Mouse (Mus musculus) embryonic facial prominence, embryonic 14.5 days (tissue): ENCODE data around the gene Arl15. TPM values are rescaled to one million over a fixed set of nuclear protein-coding genes. Genes with fewer than 3 reads are reported as not detected.
A peak's percentile ranks its signal among the peaks of the same experiment; 100 is the strongest.

ENCODE experiments used
- ATAC-seq: fragments of 200-750 bp; cut with Nextera tagmentation; 2 replicates; pipeline ENCODE4 v1.8.0; 2017; ENCODE audit warnings: low read depth, moderate number of reproducible peaks, moderate TSS enrichment
- DNase-seq: peaks from one replicate; pipeline ENCODE4 v3.0.0-alpha.2; 2015; ENCODE audit warnings: low spot score
- H3K27ac ChIP-seq: fragments of 300-500 bp; sonication (generic); replicated peaks from 2 replicates; pipeline ENCODE4 v1.5.1; 2014; ENCODE audit warnings: low read depth, mild to moderate bottlenecking, low read length, moderate library complexity
- H3K27me3 ChIP-seq: fragments of 300-500 bp; sonication (generic); replicated peaks from 2 replicates; pipeline ENCODE4 v1.6.1; 2014; ENCODE audit warnings: low read length; ENCODE audit not compliant: control insufficient read depth, insufficient read depth
- H3K36me3 ChIP-seq: fragments of 300-500 bp; sonication (generic); 2 replicates; pipeline ENCODE4 v1.6.1; 2014; ENCODE audit warnings: low read length, mixed read lengths; ENCODE audit not compliant: control insufficient read depth, insufficient read depth
- H3K4me1 ChIP-seq: fragments of 300-500 bp; sonication (generic); 2 replicates; pipeline ENCODE4 v1.6.1; 2014; ENCODE audit warnings: antibody characterized with exemption, low read length; ENCODE audit not compliant: control insufficient read depth, insufficient read depth
- H3K4me2 ChIP-seq: fragments of 300-500 bp; sonication (generic); 2 replicates; pipeline ENCODE4 v1.6.1; 2014; ENCODE audit warnings: low read depth, mild to moderate bottlenecking, low read length, moderate library complexity, mixed read lengths
- H3K4me3 ChIP-seq: fragments of 300-500 bp; sonication (generic); 2 replicates; pipeline ENCODE4 v1.5.1; 2014; ENCODE audit warnings: low read depth, mild to moderate bottlenecking, low read length
- H3K9ac ChIP-seq: fragments of 300-500 bp; sonication (generic); 2 replicates; pipeline ENCODE4 v1.6.1; 2014; ENCODE audit warnings: low read depth, mild to moderate bottlenecking, low read length, moderate library complexity, mixed read lengths
- H3K9me3 ChIP-seq: fragments of 300-500 bp; sonication (generic); 2 replicates; pipeline ENCODE4 v1.6.1; 2016; ENCODE audit warnings: low read length; ENCODE audit not compliant: control insufficient read depth
- WGBS: fragments of 180-500 bp; shearing (Covaris S2); extraction: QIAGEN DNeasy Blood & Tissue Kit; methylation state at CpG from one replicate; pipeline ENCODE4 v1.1.7; 2014; 5-methylcytosine and 5-hydroxymethylcytosine counted together
- polyA plus RNA-seq: library from polyadenylated mRNA; unstranded; fragments of >200 nt; fragmentation: Nextera tagmentation; extraction: Ambion mirVana; gene quantifications from 2 replicates; pipeline ENCODE4 v1.2.1, GENCODE M21; 2014

Arl15 gene
- polyA plus RNA-seq, 1 experiment from 2014 or later = 8.2 TPM

GRCm38 (mm10) chr13:114170061-114170460 is 375.8 kb downstream of the Arl15 start:
- Histone ChIP-seq H3K4me2 (no peak overlapping the region), H3K9ac (no peak overlapping the region), H3K36me3 (no peaks in the 10 kb centered on the region), H3K4me3 (no peak overlapping the region), H3K27me3 (0 out of 2 replicates have a peak, but pooled peaks cover 6% of the 10 kb centered on the region), H3K4me1 (0 out of 2 replicates have a peak, but pooled peaks cover 4% of the 10 kb centered on the region), H3K27ac (no peak overlapping the region), H3K9me3 (no peaks in the 10 kb centered on the region)
- 59% methylated on average over 5 of the region's 5 CpGs for WGBS
- no peak for ATAC-seq
- no peak for DNase-seq

DNA sequence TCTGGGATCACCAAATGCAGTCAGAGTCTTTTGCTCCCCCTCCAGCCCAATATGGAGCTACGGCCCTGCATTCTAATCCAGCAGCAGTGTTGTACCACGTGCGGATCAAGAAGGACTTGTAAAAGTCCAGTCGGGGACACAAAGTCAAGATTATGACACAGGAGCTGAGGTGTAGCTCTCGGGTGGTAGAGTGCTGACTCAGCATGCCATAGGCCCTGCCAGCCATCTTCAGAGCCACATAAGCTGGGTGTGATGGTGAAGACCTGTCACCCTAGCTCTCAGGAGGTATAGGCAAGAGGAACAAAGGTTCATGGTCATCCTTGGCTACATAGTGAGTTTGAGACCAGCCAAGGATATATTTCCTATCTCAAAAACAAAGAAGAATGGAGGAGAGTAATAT is 377.2 kb downstream of the Arl15 start:
- no peak overlapping the region for H3K27ac ChIP-seq
- H3K4me3 ChIP-seq = no peak overlapping the region
- H3K9me3 ChIP-seq = no peaks in the 10 kb centered on the region
- no peak overlapping the region for H3K4me2 ChIP-seq
- no peak overlapping the region for H3K9ac ChIP-seq
- 0 out of 2 replicates have a peak, but pooled peaks cover 4% of the 10 kb centered on the region for H3K4me1 ChIP-seq
- H3K27me3 ChIP-seq = 0 out of 2 replicates have a peak, but pooled peaks cover 6% of the 10 kb centered on the region
- no peaks in the 10 kb centered on the region for H3K36me3 ChIP-seq
- no peak for DNase-seq
- ATAC-seq = no peak
- WGBS = 86% methylated on average over 5 of the region's 5 CpGs

DNA sequence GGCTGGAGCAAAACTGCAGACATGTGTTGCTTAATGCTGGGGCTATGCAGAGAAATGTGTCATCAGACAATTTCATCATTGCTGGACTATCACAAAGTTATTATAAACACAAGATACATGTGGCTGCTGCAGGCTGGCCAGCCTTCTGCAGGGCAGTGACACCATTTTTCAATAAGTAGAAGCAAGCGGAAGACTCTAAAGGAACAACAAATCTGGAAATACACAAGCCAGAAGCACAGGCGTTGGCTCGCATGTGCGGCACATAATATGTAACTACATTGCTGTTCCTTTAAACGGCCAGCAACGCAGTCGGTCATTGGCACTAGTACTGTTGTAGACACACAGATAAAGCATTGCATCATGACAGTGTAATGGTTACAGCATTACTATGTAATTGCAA is 393.8 kb downstream of the Arl15 start:
- no peak for ATAC-seq
- Histone ChIP-seq H3K4me2 (no peak overlapping the region), H3K36me3 (no peaks in the 10 kb centered on the region), H3K4me3 (no peak overlapping the region), H3K27ac (no peak overlapping the region), H3K9me3 (no peaks in the 10 kb centered on the region), H3K4me1 (no peaks in the 10 kb centered on the region), H3K27me3 (no peaks in the 10 kb centered on the region), H3K9ac (no peak overlapping the region)
- WGBS = 93% methylated on average over 7 of the region's 7 CpGs
- DNase-seq = no peak

GRCm38 (mm10) chr13:114188801-114189200 is 394.5 kb downstream of the Arl15 start:
- H3K9ac ChIP-seq = no peak overlapping the region
- DNase-seq = no peak
- H3K4me1 ChIP-seq = no peaks in the 10 kb centered on the region
- no peaks in the 10 kb centered on the region for H3K9me3 ChIP-seq
- WGBS = 82% methylated on average over 7 of the region's 7 CpGs
- no peak overlapping the region for H3K27ac ChIP-seq
- no peak for ATAC-seq
- H3K4me2 ChIP-seq = no peak overlapping the region
- no peak overlapping the region for H3K4me3 ChIP-seq
- H3K36me3 ChIP-seq = no peaks in the 10 kb centered on the region
- H3K27me3 ChIP-seq = no peaks in the 10 kb centered on the region

DNA sequence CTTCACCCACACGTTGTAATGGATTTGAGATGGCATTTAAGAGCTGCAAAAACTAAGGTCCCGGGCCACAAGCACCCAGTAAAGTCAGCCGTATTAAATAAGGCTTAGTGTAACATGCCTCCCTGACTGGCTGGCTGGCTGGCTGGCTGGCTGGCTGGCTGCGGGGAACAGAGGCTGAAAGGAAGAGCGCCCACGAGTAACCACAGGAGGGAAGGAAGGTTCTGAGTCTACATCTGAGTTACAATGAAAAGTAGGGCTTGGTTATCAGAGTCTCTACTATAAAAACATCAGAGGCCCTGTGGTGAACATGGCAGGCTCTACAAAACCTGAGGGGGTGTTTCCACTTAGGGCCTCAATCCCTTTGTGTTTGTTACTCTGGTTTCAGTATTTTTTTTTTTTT is 395.1 kb downstream of the Arl15 start:
- 76% methylated on average over 6 of the region's 6 CpGs for WGBS
- no peak overlapping the region for H3K4me3 ChIP-seq
- no peak overlapping the region for H3K4me2 ChIP-seq
- H3K9ac ChIP-seq = no peak overlapping the region
- ATAC-seq = no peak
- H3K4me1 ChIP-seq = no peaks in the 10 kb centered on the region
- H3K27ac ChIP-seq = no peak overlapping the region
- DNase-seq = no peak
- no peaks in the 10 kb centered on the region for H3K9me3 ChIP-seq
- no peaks in the 10 kb centered on the region for H3K36me3 ChIP-seq
- H3K27me3 ChIP-seq = no peaks in the 10 kb centered on the region

GRCm38 (mm10) chr13:114190898-114191297 is 396.6 kb downstream of the Arl15 start:
- H3K27me3 ChIP-seq = no peaks in the 10 kb centered on the region
- H3K27ac ChIP-seq = no peak overlapping the region
- no peak overlapping the region for H3K4me2 ChIP-seq
- DNase-seq = no peak
- H3K9ac ChIP-seq = no peak overlapping the region
- 81% methylated on average over 10 of the region's 10 CpGs for WGBS
- no peaks in the 10 kb centered on the region for H3K9me3 ChIP-seq
- no peak overlapping the region for H3K4me3 ChIP-seq
- H3K36me3 ChIP-seq = no peaks in the 10 kb centered on the region
- H3K4me1 ChIP-seq = no peaks in the 10 kb centered on the region
- no peak for ATAC-seq

DNA sequence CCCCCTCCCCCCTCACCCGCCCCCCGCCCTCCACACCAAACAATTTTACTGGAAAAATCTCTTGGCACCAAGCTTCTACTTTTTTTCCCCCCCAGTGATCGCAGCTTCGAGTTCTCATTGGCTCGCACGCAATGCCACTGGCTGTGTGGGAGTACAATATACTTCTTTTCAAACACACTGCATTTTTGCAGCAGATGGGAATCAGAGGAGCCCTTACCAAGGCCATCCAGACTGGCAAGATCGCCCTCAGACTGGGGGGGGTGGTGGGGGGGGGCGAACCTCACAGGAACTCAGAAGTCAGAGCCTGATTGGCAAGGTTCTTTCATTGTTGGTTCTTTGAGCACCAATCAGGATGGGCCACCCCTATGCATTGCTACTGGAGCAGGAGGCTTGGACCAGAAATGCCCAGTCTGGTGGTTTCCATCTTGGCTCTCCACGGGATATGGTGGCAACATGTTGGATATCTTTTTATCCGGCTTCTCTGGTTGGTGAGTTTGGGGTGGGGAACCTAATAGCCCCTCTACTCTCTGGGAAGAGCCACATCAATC is 404.0 kb downstream of the Arl15 start:
- H3K27me3 ChIP-seq = no peaks in the 10 kb centered on the region
- no peak for ATAC-seq
- 85% methylated on average over 10 of the region's 10 CpGs for WGBS
- H3K4me2 ChIP-seq = no peak overlapping the region
- H3K27ac ChIP-seq = no peak overlapping the region
- H3K9me3 ChIP-seq = no peaks in the 10 kb centered on the region
- no peak for DNase-seq
- no peak overlapping the region for H3K4me3 ChIP-seq
- 0 out of 2 replicates have a peak, but pooled peaks cover 6% of the 10 kb centered on the region for H3K4me1 ChIP-seq
- H3K36me3 ChIP-seq = no peaks in the 10 kb centered on the region
- H3K9ac ChIP-seq = no peak overlapping the region

DNA sequence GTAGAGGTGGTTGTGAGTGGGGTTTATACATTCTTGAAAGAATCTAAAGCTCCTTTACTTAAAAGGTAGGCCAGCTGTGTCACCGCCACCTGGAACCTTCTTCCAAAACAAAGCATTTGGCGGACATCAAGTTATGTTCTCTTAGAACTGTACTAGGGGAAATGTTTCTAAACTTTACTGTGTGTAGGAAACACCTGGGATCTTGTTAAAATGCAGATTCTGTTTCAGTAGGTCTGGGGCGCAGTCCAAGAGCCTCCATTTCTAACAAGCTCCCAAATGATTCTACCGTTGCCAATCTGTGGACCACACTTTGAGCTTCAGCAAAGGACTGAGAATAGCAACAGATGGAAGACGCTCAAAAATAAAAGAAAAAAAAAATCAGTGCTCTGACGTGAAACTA is 405.4 kb downstream of the Arl15 start:
- Histone ChIP-seq H3K36me3 (no peaks in the 10 kb centered on the region), H3K27me3 (no peaks in the 10 kb centered on the region), H3K4me3 (no peak overlapping the region), H3K9ac (no peak overlapping the region), H3K4me2 (no peak overlapping the region), H3K4me1 (0 out of 2 replicates have a peak, but pooled peaks cover 6% of the 10 kb centered on the region), H3K9me3 (no peaks in the 10 kb centered on the region), H3K27ac (no peak overlapping the region)
- WGBS = 67% methylated on average over 6 of the region's 6 CpGs
- DNase-seq (peak; percentile 43), ATAC-seq (peak; percentile 37; the same call in 1 of the 2 replicates)

- Histone ChIP-seq H3K9me3 (no peaks in the 10 kb centered on the region), H3K4me1 (0 out of 2 replicates have a peak, but pooled peaks cover 6% of the 10 kb centered on the region), H3K27me3 (no peaks in the 10 kb centered on the region), H3K36me3 (no peaks in the 10 kb centered on the region), H3K4me3 (no peak overlapping the region), H3K27ac (no peak overlapping the region), H3K9ac (no peak overlapping the region), H3K4me2 (no peak overlapping the region)
- peak; percentile 31 for DNase-seq
- 73% methylated on average over 7 of the region's 7 CpGs for WGBS
- ATAC-seq = no peak
Measured at GRCm38 (mm10) chr13:114200545-114200944, 406.2 kb downstream of the Arl15 start.
